Mouse (Mus musculus) limb, embryonic 14.5 days (tissue): ENCODE data around the gene Sema7a. TPM values are rescaled to one million over a fixed set of nuclear protein-coding genes. Genes with fewer than 3 reads are reported as not detected.

Experiments
- ATAC-seq: fragments of 200-750 bp; cut with Nextera tagmentation; 2 replicates; pipeline ENCODE4 v1.8.0; 2017; ENCODE audit warnings: low read depth, moderate number of reproducible peaks, moderate TSS enrichment; ENCODE audit not compliant: low FRiP score
- DNase-seq: peaks from one replicate; pipeline ENCODE4 v3.0.0-alpha.2; 2015; ENCODE audit warnings: low spot score
- H3K27ac ChIP-seq: fragments of 300-500 bp; sonication (generic); replicated peaks from 2 replicates; pipeline ENCODE4 v1.5.1; 2014; ENCODE audit warnings: low read depth, mild to moderate bottlenecking, low read length, moderate library complexity, mixed read lengths
- H3K27me3 ChIP-seq: fragments of 300-500 bp; sonication (generic); 2 replicates; pipeline ENCODE4 v1.6.1; 2014; ENCODE audit warnings: low read length, mixed read lengths; ENCODE audit not compliant: control insufficient read depth, insufficient read depth
- H3K36me3 ChIP-seq: fragments of 300-500 bp; sonication (generic); 2 replicates; pipeline ENCODE4 v1.6.1; 2014; ENCODE audit warnings: mild to moderate bottlenecking, low read length, moderate library complexity, mixed read lengths; ENCODE audit not compliant: control insufficient read depth, insufficient read depth
- H3K4me1 ChIP-seq: fragments of 300-500 bp; sonication (generic); 2 replicates; pipeline ENCODE4 v1.6.1; 2014; ENCODE audit warnings: antibody characterized with exemption, low read length, mixed read lengths; ENCODE audit not compliant: control insufficient read depth, insufficient read depth
- H3K4me2 ChIP-seq: fragments of 300-500 bp; sonication (generic); replicated peaks from 2 replicates; pipeline ENCODE4 v1.6.1; 2014; ENCODE audit warnings: low read depth, mild to moderate bottlenecking, low read length, moderate library complexity; ENCODE audit not compliant: severe bottlenecking
- H3K4me3 ChIP-seq: fragments of 300-500 bp; sonication (generic); replicated peaks from 2 replicates; pipeline ENCODE4 v1.5.1; 2014; ENCODE audit warnings: low read length
- H3K9ac ChIP-seq: fragments of 300-500 bp; sonication (generic); 2 replicates; pipeline ENCODE4 v1.6.1; 2014; ENCODE audit warnings: mild to moderate bottlenecking, low read depth, low read length, moderate library complexity; ENCODE audit not compliant: severe bottlenecking
- H3K9me3 ChIP-seq: fragments of 300-500 bp; sonication (generic); 2 replicates; pipeline ENCODE4 v1.6.1; 2016; ENCODE audit warnings: low read length; ENCODE audit not compliant: control insufficient read depth
- POLR2A ChIP-seq: fragments of 200-500 bp; IDR thresholded peaks from 2 replicates; pipeline ENCODE4 v1.8.0; 2012; ENCODE audit warnings: inconsistent platforms, mild to moderate bottlenecking, moderate library complexity, borderline replicate concordance; ENCODE audit not compliant: insufficient read depth, insufficient read length; ENCODE audit errors: extremely low read depth
- WGBS: fragments of 180-500 bp; shearing (Covaris S2); extraction: QIAGEN DNeasy Blood & Tissue Kit; methylation state at CpG from one replicate; pipeline ENCODE4 v1.1.7; 2014; 5-methylcytosine and 5-hydroxymethylcytosine counted together
- polyA plus RNA-seq, 2 experiments: library from polyadenylated mRNA; depleted of rRNA in 1 of 2; stranded (reverse) in 1 of 2; unstranded in 1 of 2; fragments of >200 nt; fragmentation: Nextera tagmentation in 1 of 2; extraction: Ambion mirVana in 1 of 2; gene quantifications; 2 replicates each; pipeline versions ENCODE4 v1.2.1 to v1.2.3; 2012 to 2014

Sema7a gene
- polyA plus RNA-seq, 2 experiments: 1.1 to 7.4 TPM

DNA sequence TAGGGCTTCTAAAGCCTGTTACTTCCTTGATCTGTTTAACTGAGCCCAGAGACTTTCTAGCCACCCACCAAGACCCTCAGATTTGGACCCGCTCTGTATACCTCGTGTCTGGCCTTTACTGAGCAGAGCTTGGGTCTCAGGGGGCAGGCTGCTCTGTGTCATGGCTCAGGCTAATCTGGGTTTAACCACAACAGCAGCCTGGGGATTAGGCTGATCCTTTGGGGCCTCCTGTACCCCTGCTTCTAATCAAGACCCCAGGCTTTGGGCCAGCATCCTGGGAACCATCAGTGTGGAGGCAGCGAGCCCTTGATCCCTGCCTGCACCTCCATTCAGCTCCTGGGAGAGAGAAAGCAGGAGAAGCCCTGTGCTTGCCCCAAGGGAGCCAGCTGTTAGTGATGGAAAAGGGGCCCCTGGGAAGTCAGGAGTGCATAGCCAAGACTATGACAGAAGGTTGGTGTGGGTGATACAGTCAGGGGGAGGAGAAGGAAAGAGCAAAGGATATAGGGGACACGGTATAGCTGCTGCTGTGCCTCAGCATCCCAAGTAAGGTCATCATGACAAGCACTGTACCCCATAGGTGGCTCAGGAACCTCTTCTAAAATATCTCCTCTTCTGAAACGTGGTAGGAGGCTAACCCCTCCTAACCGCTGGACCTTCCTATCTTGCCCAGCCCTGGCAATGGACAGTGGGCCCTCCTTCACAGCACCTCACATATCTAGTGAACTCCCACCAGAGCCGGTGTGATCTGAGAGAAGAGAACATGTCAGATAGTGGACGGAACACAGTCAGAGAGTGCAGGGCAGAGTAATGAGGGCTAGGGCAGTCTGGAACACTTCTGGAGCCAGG, 6.1 kb downstream of the Sema7a start:
- no peaks in the 10 kb centered on the region for H3K9me3 ChIP-seq
- no peak for ATAC-seq
- 80% methylated on average over 8 of the region's 8 CpGs for WGBS
- H3K27ac ChIP-seq: no peak overlapping the region
- H3K4me1 ChIP-seq: peaks cover 3% of the 10 kb centered on the region
- no peak overlapping the region for H3K4me3 ChIP-seq
- no peak overlapping the region for H3K4me2 ChIP-seq
- no peak for TF ChIP-seq POLR2A
- DNase-seq: no peak
- no peaks in the 10 kb centered on the region for H3K36me3 ChIP-seq
- H3K27me3 ChIP-seq: peaks cover 17% of the 10 kb centered on the region
- no peak overlapping the region for H3K9ac ChIP-seq

DNA sequence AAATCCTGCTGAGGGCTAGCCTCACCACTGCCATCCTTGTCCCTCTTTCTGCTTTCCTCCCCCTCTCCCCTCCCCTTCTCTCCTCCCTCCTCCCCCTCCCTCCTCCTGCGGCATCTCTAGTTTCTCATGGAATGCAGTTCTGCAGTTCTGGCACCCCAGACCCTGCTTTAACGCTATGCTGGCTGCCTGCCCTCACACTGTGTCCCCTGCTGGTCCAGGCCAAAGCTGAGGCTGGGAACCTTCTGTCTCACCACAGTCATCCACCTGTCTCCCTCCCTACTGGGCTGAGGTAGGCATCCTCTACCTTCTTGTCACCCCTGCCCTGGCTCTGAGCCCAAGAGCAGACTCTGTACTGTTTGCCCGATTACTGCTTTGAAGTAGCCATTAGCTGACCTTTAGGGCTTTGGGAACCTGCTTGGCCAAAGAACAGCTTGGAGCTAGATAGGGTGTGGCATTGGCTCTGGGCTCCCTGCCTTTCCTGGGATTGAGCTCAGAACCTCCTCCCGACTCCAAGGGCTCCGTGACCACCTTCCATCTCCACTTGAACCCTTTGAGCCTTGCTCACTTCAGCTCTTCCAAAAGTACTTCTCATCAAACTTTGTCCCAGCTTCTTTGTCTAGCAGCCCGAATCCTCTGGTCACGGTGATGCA, 7.6 kb downstream of the Sema7a start:
- no peak for DNase-seq
- TF ChIP-seq POLR2A: no peak
- no peaks in the 10 kb centered on the region for H3K4me1 ChIP-seq

DNA sequence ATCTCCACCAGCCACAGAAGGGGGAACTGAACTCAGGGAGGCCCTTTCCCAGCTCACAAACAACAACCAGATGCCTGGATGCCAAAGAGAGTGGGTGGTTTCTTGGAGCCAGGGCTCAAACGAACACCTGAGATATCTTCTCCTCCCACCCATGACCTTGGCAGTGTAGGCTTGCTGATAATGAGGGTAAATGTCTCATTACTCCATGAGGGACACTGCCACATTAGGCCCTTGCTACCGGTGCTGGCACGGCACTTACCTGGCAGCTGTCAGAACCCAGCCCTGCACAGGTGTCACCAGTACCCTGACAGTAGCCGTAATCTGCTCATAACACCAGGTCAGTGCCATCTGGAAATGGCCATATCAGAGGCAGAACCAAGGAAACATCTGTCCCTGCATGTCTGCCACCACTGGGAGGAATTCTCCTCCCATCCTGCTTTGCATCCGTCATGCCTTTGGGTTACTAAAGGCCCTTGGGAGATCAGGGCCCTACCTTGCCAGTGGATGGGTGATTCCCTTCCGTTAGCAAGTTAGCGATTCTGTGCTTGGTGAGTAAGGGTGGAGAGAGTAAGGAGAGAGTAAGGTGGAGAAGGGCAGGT, 8.5 kb downstream of the Sema7a start:
- no peak overlapping the region for H3K4me2 ChIP-seq
- H3K4me1 ChIP-seq: no peaks in the 10 kb centered on the region
- H3K36me3 ChIP-seq: no peaks in the 10 kb centered on the region
- H3K9ac ChIP-seq: no peak overlapping the region
- H3K27me3 ChIP-seq: no peaks in the 10 kb centered on the region
- H3K27ac ChIP-seq: no peak overlapping the region
- no peak for TF ChIP-seq POLR2A
- ATAC-seq: no peak
- no peak for DNase-seq
- no peaks in the 10 kb centered on the region for H3K9me3 ChIP-seq
- no peak overlapping the region for H3K4me3 ChIP-seq
- WGBS: 73% methylated on average over 7 of the region's 7 CpGs

More for the DNA sequence above, 7.6 kb downstream of the Sema7a start:
- no peak overlapping the region for H3K27ac ChIP-seq
- WGBS: 50% methylated on average over 7 of the region's 7 CpGs
- H3K27me3 ChIP-seq: 0 out of 2 replicates have a peak, but pooled peaks cover 2% of the 10 kb centered on the region
- H3K4me3 ChIP-seq: no peak overlapping the region
- H3K9me3 ChIP-seq: no peaks in the 10 kb centered on the region
- H3K4me2 ChIP-seq: no peak overlapping the region
- no peak for ATAC-seq
- no peak overlapping the region for H3K9ac ChIP-seq
- H3K36me3 ChIP-seq: no peaks in the 10 kb centered on the region

DNA sequence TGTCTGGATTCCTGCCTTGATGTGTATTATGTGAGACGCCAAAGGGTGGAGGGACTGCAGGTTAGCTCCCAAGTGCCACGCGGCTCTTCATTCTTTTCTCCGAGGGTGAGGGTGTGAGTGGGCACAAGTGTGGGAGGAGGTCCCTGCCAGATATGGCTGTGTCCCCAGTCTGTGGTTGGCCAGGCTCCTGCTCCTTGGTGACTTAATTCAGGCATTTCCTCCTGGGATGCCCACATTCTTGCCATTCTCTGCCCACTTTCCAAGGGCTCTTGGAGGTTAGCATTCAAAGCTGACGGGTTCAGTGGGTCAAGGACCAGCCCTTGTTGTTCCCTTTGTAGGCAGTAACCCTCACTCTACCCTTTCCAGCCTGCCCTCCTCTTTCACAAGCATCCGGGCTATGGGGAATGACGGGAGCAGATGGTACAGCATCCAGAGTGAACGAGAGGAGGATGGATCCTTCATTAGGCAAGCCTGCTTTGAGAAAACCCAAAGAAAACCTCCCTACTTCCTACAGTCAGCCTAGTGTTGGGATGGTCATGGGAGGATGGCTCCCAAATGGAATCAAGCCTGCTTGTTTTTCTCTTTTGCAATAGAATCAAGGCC, 9.3 kb downstream of the Sema7a start:
- H3K4me3 ChIP-seq: no peak overlapping the region
- no peak overlapping the region for H3K9ac ChIP-seq
- no peaks in the 10 kb centered on the region for H3K4me1 ChIP-seq
- 82% methylated on average over 8 of the region's 8 CpGs for WGBS
- no peaks in the 10 kb centered on the region for H3K36me3 ChIP-seq
- ATAC-seq (no peak), DNase-seq (no peak)
- H3K9me3 ChIP-seq: no peaks in the 10 kb centered on the region
- no peak overlapping the region for H3K4me2 ChIP-seq
- TF ChIP-seq POLR2A: no peak
- no peaks in the 10 kb centered on the region for H3K27me3 ChIP-seq
- no peak overlapping the region for H3K27ac ChIP-seq

DNA sequence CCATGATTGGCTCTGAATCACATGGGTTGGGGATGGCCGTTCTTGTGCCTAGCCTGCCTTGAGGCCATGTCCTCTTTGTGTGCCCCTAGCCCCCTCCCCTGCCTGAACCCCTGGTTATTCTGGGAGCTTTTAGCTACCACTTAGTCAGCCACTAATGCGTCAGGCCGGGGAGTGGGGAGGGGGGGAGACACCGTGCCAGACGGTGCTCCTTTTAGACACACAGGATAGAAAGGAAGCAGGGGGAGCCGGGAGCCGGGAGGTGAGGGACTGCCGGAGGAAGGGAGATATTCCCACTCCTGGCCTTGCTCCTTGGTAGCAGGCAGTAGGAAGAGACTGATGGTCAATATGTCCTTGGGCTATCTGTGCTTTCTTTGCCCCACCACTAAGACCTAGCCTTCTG, 10.0 kb downstream of the Sema7a start:
- DNase-seq (no peak), ATAC-seq (no peak)
- H3K4me2 ChIP-seq: no peak overlapping the region
- no peak overlapping the region for H3K9ac ChIP-seq
- no peak overlapping the region for H3K27ac ChIP-seq
- H3K9me3 ChIP-seq: no peaks in the 10 kb centered on the region
- no peaks in the 10 kb centered on the region for H3K4me1 ChIP-seq
- no peak overlapping the region for H3K4me3 ChIP-seq
- H3K36me3 ChIP-seq: no peaks in the 10 kb centered on the region
- H3K27me3 ChIP-seq: no peaks in the 10 kb centered on the region
- WGBS: 53% methylated on average over 8 of the region's 8 CpGs
- no peak for TF ChIP-seq POLR2A
